In genomic region chr1:62175013-62175640, GRCm38 (mm10) we compare ENCODE assay signal across 12 mouse cellular contexts.
DNase-seq lines count a peak whose midpoint lies in the region; ATAC-seq and TF ChIP-seq lines count a peak whose summit lies in the region.
"Had no signal": no experiment of that assay in that cellular context is flagged by ENCODE, and none has a peak within 500 bp of the region (broad histone marks: within the 10 kb centered on the region; RNA-seq: fewer than 3 reads in every experiment).

No protein-coding gene starts in this region.

- no peak overlapping the region for H3K27ac ChIP-seq in kidney, embryonic 15.5 days
- no peak overlapping the region for H3K27ac ChIP-seq in forebrain, postnatal 0 days (ENCODE audit: low read depth, low read length)
- no peak overlapping the region for H3K27ac ChIP-seq in limb, embryonic 10.5 days
- H3K27ac ChIP-seq: macrophage had no signal

- no peak for ATAC-seq in kidney, embryonic 15.5 days (replicated peaks; ENCODE audit: low FRiP score)
- ATAC-seq in forebrain, postnatal 0 days: no peak
- ATAC-seq: intestine, embryonic 16.5 days had no signal

- H3K9ac ChIP-seq in kidney, embryonic 15.5 days: no peak overlapping the region
- no peak overlapping the region for H3K9ac ChIP-seq in forebrain, postnatal 0 days

- H3K4me3 ChIP-seq in kidney, embryonic 15.5 days (replicated peaks): no peak overlapping the region
- no peak overlapping the region for H3K4me3 ChIP-seq in forebrain, postnatal 0 days (ENCODE audit: low read depth, low read length)
- no peak overlapping the region for H3K4me3 ChIP-seq in limb, embryonic 10.5 days

- H3K4me1 ChIP-seq in kidney, embryonic 15.5 days: no peaks in the 10 kb centered on the region
- H3K4me1 ChIP-seq in forebrain, postnatal 0 days (ENCODE audit: insufficient read depth): no peaks in the 10 kb centered on the region
- peaks cover 18% of the 10 kb centered on the region for H3K4me1 ChIP-seq in limb, embryonic 10.5 days

- DNase-seq in kidney, adult 9 months: peak; percentile 3
- peak; percentile 56 for DNase-seq in adrenal gland, postnatal 10 days
- peak; percentile 4 for DNase-seq in gastrocnemius, postnatal 10 days
- DNase-seq in lung, postnatal 14 days: peak; percentile 57
- no peak for DNase-seq in forebrain, postnatal 0 days
- no peak for DNase-seq in thymus, postnatal 14 days
- DNase-seq in limb, embryonic 10.5 days (ENCODE audit: low spot score): no peak
- DNase-seq: cerebellum, adult 9-10 months; right cerebral cortex, postnatal 14 days had no signal

- H3K9me3 ChIP-seq in kidney, embryonic 15.5 days (replicated peaks): no peaks in the 10 kb centered on the region
- no peaks in the 10 kb centered on the region for H3K9me3 ChIP-seq in forebrain, postnatal 0 days (ENCODE audit: low read length)
- no peaks in the 10 kb centered on the region for H3K9me3 ChIP-seq in limb, embryonic 10.5 days (replicated peaks)

- H3K36me3 ChIP-seq in kidney, embryonic 15.5 days: no peaks in the 10 kb centered on the region
- no peaks in the 10 kb centered on the region for H3K36me3 ChIP-seq in forebrain, postnatal 0 days (ENCODE audit: insufficient read depth)
- no peaks in the 10 kb centered on the region for H3K36me3 ChIP-seq in limb, embryonic 10.5 days

- TF ChIP-seq CTCF in forebrain, postnatal 0 days (IDR thresholded peaks at IDR 0.05; ENCODE audit: low read depth): no peak

- H3K4me2 ChIP-seq in kidney, embryonic 15.5 days: no peak overlapping the region
- no peak overlapping the region for H3K4me2 ChIP-seq in forebrain, postnatal 0 days (ENCODE audit: low read depth)

- 72% methylated on average over 1 of the region's 1 CpGs for WGBS in kidney, embryonic 15.5 days
- 42% methylated on average over 1 of the region's 1 CpGs for WGBS in forebrain, postnatal 0 days
- WGBS in limb, embryonic 10.5 days: 90% methylated on average over 1 of the region's 1 CpGs

- H3K27me3 ChIP-seq in kidney, embryonic 15.5 days: no peaks in the 10 kb centered on the region
- no peaks in the 10 kb centered on the region for H3K27me3 ChIP-seq in forebrain, postnatal 0 days (ENCODE audit: insufficient read depth, low read length)
- no peaks in the 10 kb centered on the region for H3K27me3 ChIP-seq in limb, embryonic 10.5 days (ENCODE audit: low read depth, poor library complexity, severe bottlenecking)

Comparison
In these comparisons a context has a peak if more than half of its experiments do, and no peak if none do; other contexts are left out.
1. DNase-seq: peak in kidney, adult 9 months (single experiment), adrenal gland, postnatal 10 days (single experiment), gastrocnemius, postnatal 10 days (single experiment) and lung, postnatal 14 days (single experiment); none in forebrain, postnatal 0 days (single experiment), thymus, postnatal 14 days (single experiment) and limb, embryonic 10.5 days (single experiment).